Mouse (Mus musculus): ENCODE data around the gene Notch1. TPM values are rescaled to one million over a fixed set of nuclear protein-coding genes. Genes with fewer than 3 reads are reported as not detected.

Notch1 gene
- polyA plus RNA-seq, 1 experiment from 2014 or later = 11.8 TPM

DNA sequence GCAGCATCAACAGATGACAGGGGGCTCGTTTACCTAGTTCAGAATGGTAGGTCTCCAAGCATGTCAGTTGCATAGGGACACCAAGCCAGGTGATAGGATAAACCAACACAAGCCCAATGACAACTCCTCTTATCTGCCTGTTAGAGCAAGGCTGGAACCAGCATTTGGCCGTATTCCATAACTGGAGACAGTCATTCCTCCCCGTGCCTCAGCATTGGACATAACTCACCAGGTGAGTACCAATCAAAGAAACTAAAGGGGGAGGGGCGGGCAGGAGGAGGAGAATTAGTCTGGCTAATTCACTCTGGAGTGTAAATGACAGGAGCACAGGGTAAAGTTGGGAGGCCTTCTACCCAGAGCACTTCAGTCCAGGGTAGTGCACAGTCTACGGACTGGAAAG lies 21.5 kb downstream of the Notch1 start:
- H3K36me3 ChIP-seq (ENCODE audit: insufficient read depth, low read length) = no peaks in the 10 kb centered on the region
- no peaks in the 10 kb centered on the region for H3K27me3 ChIP-seq (replicated peaks; ENCODE audit: insufficient read depth, low read length)
- H3K9me3 ChIP-seq (ENCODE audit: low read length) = no peaks in the 10 kb centered on the region
- 45% methylated on average over 5 of the region's 5 CpGs for WGBS
- peaks cover 74% of the 10 kb centered on the region for H3K4me1 ChIP-seq (ENCODE audit: insufficient read depth, low read depth, low read length)
- H3K27ac ChIP-seq (ENCODE audit: low read length) = peak overlapping the region; percentile 85
- no peak overlapping the region for H3K4me2 ChIP-seq (replicated peaks; ENCODE audit: low read depth, low read length)
- ATAC-seq = no peak
- DNase-seq (ENCODE audit: low spot score) = no peak
- no peak overlapping the region for H3K4me3 ChIP-seq (ENCODE audit: low read depth, low read length)
- TF ChIP-seq CTCF (IDR thresholded peaks at IDR 0.05) (no peak), EP300 (IDR thresholded peaks at IDR 0.05) (no peak)
- no peak overlapping the region for H3K9ac ChIP-seq (replicated peaks; ENCODE audit: low read depth)

GRCm38 (mm10) chr2:26494396-26494795 lies 22.1 kb downstream of the Notch1 start:
- Histone ChIP-seq H3K36me3 (ENCODE audit: insufficient read depth, low read length) (no peaks in the 10 kb centered on the region), H3K9me3 (ENCODE audit: low read length) (no peaks in the 10 kb centered on the region), H3K4me2 (replicated peaks; ENCODE audit: low read depth, low read length) (peak overlapping the region; percentile 20; the same call in 1 of the 2 replicates), H3K9ac (replicated peaks; ENCODE audit: low read depth) (no peak overlapping the region), H3K4me1 (ENCODE audit: insufficient read depth, low read depth, low read length) (peaks cover 70% of the 10 kb centered on the region), H3K27me3 (replicated peaks; ENCODE audit: insufficient read depth, low read length) (no peaks in the 10 kb centered on the region), H3K27ac (ENCODE audit: low read length) (peak overlapping the region; percentile 85), H3K4me3 (ENCODE audit: low read depth, low read length) (no peak overlapping the region)
- DNase-seq (ENCODE audit: low spot score) = peak; percentile 46
- TF ChIP-seq EP300 (IDR thresholded peaks at IDR 0.05) (0 out of 2 replicates have a peak, but pooled peaks have one; percentile 24), CTCF (IDR thresholded peaks at IDR 0.05) (no peak; the same call in 1 of the 2 replicates)
- 7% methylated on average over 7 of the region's 7 CpGs for WGBS
- ATAC-seq = 0 out of 2 replicates have a peak, but pooled peaks have one; percentile 1

- H3K27me3 ChIP-seq (replicated peaks; ENCODE audit: insufficient read depth, low read length) = no peaks in the 10 kb centered on the region
- no peak overlapping the region for H3K4me3 ChIP-seq (ENCODE audit: low read depth, low read length)
- no peaks in the 10 kb centered on the region for H3K9me3 ChIP-seq (ENCODE audit: low read length)
- no peaks in the 10 kb centered on the region for H3K36me3 ChIP-seq (ENCODE audit: insufficient read depth, low read length)
- TF ChIP-seq EP300 (IDR thresholded peaks at IDR 0.05) (peak; percentile 85), CTCF (IDR thresholded peaks at IDR 0.05) (no peak)
- peak; percentile 78 for DNase-seq (ENCODE audit: low spot score)
- WGBS = 17% methylated on average over 9 of the region's 9 CpGs
- ATAC-seq = peak; percentile 50
- H3K4me2 ChIP-seq (replicated peaks; ENCODE audit: low read depth, low read length) = peak overlapping the region; percentile 20
- H3K9ac ChIP-seq (replicated peaks; ENCODE audit: low read depth) = no peak overlapping the region; the same call in 1 of the 2 replicates
- H3K27ac ChIP-seq (ENCODE audit: low read length) = peak overlapping the region; percentile 85
- H3K4me1 ChIP-seq (ENCODE audit: insufficient read depth, low read depth, low read length) = peaks cover 71% of the 10 kb centered on the region
Measured at GRCm38 (mm10) chr2:26493021-26493781, 23.3 kb downstream of the Notch1 start.

GRCm38 (mm10) chr2:26490760-26491301 lies 25.6 kb downstream of the Notch1 start:
- no peak overlapping the region for H3K4me3 ChIP-seq (ENCODE audit: low read depth, low read length)
- peak overlapping the region; percentile 68 for H3K27ac ChIP-seq (ENCODE audit: low read length)
- no peaks in the 10 kb centered on the region for H3K9me3 ChIP-seq (ENCODE audit: low read length)
- H3K9ac ChIP-seq (replicated peaks; ENCODE audit: low read depth) = no peak overlapping the region
- 31% methylated on average over 4 of the region's 4 CpGs for WGBS
- H3K4me1 ChIP-seq (ENCODE audit: insufficient read depth, low read depth, low read length) = peaks cover 71% of the 10 kb centered on the region
- H3K27me3 ChIP-seq (replicated peaks; ENCODE audit: insufficient read depth, low read length) = no peaks in the 10 kb centered on the region
- peak; percentile 47 for ATAC-seq
- DNase-seq (ENCODE audit: low spot score) = peak; percentile 60
- no peaks in the 10 kb centered on the region for H3K36me3 ChIP-seq (ENCODE audit: insufficient read depth, low read length)
- no peak overlapping the region; the same call in 1 of the 2 replicates for H3K4me2 ChIP-seq (replicated peaks; ENCODE audit: low read depth, low read length)
- TF ChIP-seq EP300 (IDR thresholded peaks at IDR 0.05) (peak; percentile 76), CTCF (IDR thresholded peaks at IDR 0.05) (peak; percentile 26)

- 22% methylated on average over 9 of the region's 9 CpGs for WGBS
- ATAC-seq (no peak), DNase-seq (ENCODE audit: low spot score) (peak; percentile 52)
- Histone ChIP-seq H3K9ac (replicated peaks; ENCODE audit: low read depth) (no peak overlapping the region), H3K4me1 (ENCODE audit: insufficient read depth, low read depth, low read length) (peaks cover 61% of the 10 kb centered on the region), H3K9me3 (ENCODE audit: low read length) (no peaks in the 10 kb centered on the region), H3K27me3 (replicated peaks; ENCODE audit: insufficient read depth, low read length) (no peaks in the 10 kb centered on the region), H3K4me2 (replicated peaks; ENCODE audit: low read depth, low read length) (no peak overlapping the region), H3K4me3 (ENCODE audit: low read depth, low read length) (no peak overlapping the region), H3K27ac (ENCODE audit: low read length) (peak overlapping the region; percentile 68), H3K36me3 (ENCODE audit: insufficient read depth, low read length) (no peaks in the 10 kb centered on the region; the same call in 1 of the 2 replicates)
- TF ChIP-seq EP300 (IDR thresholded peaks at IDR 0.05) (no peak), CTCF (IDR thresholded peaks at IDR 0.05) (no peak)
Measured at GRCm38 (mm10) chr2:26488535-26489135, 27.8 kb downstream of the Notch1 start.

All from lung, postnatal 0 days (tissue).